Mouse (Mus musculus): ENCODE data around the gene Zfp882. TPM values are rescaled to one million over a fixed set of nuclear protein-coding genes. Genes with fewer than 3 reads are reported as not detected.
A peak's percentile ranks its signal among the peaks of the same experiment; 100 is the strongest.
"Not testable (repeated sequence)": the region's sequence is repeated elsewhere in the genome, so short reads cannot be mapped to it uniquely, and the experiment has no call there.

The Zfp882 gene
- polyA plus RNA-seq (2014; fragmentation: Nextera tagmentation; extraction: Ambion mirVana) = 7.3 and 7.4 TPM in 2 replicates

DNA sequence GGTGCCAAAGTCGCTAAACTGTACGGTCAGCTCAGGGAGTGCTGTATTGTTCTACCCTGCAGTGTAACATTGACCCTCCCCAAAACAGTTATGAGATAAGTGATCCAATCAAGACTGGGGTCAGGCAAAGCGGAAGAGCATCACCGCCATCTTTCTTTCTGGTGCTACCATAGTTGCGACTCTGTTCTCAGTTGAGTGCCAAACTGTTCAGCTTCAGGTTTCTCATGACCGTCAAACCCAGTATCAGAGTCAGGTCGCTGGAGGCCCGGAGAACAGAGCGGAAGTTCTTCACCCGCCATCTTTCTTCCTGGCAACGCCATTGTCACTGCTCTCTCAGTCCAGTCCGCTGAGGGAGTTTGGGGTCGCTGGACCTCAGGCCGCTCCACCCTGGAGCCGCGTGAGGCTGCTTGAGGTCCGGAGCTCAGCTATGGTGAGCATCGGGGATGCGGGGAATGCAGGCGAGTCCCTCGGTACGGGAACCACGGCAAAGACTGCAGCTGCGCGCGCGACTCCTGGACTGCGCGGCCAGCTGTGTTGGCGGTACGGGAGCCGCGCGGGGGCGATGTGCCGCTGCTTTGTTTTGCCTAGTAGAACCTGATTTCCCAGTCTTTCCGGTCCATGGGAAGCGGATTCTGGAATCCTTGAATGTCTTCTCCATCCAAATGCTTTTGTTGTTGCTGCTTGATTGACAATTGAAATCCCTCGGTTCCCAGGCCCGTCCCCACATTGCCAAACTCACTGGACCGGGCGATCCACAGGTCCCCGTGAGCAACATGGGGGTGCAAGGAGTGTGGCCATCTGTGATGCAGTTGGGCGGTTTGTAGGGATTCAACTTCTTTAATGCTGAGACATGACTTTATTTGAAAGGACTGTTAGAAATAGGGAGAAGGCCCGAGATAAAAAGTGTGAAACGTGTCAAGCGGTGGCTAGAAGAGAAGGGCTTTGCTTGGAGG lies at the start of gene Zfp882, which contains the start of gene Zfp617:
Zfp882 (plus strand) TSS at position 300 of the 953 bp plus-strand sequence.
Zfp617 (plus strand) TSS at position 327 of the 953 bp plus-strand sequence.
- H3K4me3 ChIP-seq (ENCODE audit: low read depth, low read length) = peak within 1 kb of the TSS; percentile 55
- no peaks in the 10 kb centered on the region for H3K27me3 ChIP-seq (ENCODE audit: control insufficient read depth, insufficient read depth, low read length)
- 6% methylated on average over 47 of the region's 47 CpGs for WGBS
- peak within 1 kb of the TSS; percentile 94 for H3K27ac ChIP-seq (ENCODE audit: low read length)
- peak within 1 kb of the TSS; percentile 70 for H3K9ac ChIP-seq (replicated peaks; ENCODE audit: low read depth, low read length)
- no peaks in the 10 kb centered on the region for H3K4me1 ChIP-seq (ENCODE audit: control insufficient read depth, insufficient read depth, low read length)
- peaks cover 6% of the 10 kb centered on the region; the same call in 1 of the 2 replicates for H3K9me3 ChIP-seq (ENCODE audit: control insufficient read depth, low read depth, low read length)
- H3K36me3 ChIP-seq (ENCODE audit: control insufficient read depth, insufficient read depth, low read length) = no peaks in the 10 kb centered on the region
- peak; percentile 93 for ATAC-seq (ENCODE audit: insufficient number of reproducible peaks, insufficient read depth, low FRiP score, low read depth)
- H3K4me2 ChIP-seq (replicated peaks; ENCODE audit: low read depth, low read length) = peak within 1 kb of the TSS; percentile 50

GRCm38 (mm10) chr8:71861551-71861950 lies 46.9 kb upstream of the Zfp882 start:
- not testable (repeated sequence) for H3K27ac ChIP-seq (ENCODE audit: low read length); H3K4me2 ChIP-seq (replicated peaks; ENCODE audit: low read depth, low read length); ATAC-seq (ENCODE audit: insufficient number of reproducible peaks, insufficient read depth, low FRiP score, low read depth); H3K9ac ChIP-seq (replicated peaks; ENCODE audit: low read depth, low read length); H3K4me1 ChIP-seq (ENCODE audit: control insufficient read depth, insufficient read depth, low read length); H3K9me3 ChIP-seq (ENCODE audit: control insufficient read depth, low read depth, low read length); H3K4me3 ChIP-seq (ENCODE audit: low read depth, low read length); H3K27me3 ChIP-seq (ENCODE audit: control insufficient read depth, insufficient read depth, low read length); H3K36me3 ChIP-seq (ENCODE audit: control insufficient read depth, insufficient read depth, low read length)
- 90% methylated on average over 1 of the region's 1 CpGs for WGBS

- not testable (repeated sequence) for H3K27me3 ChIP-seq (ENCODE audit: control insufficient read depth, insufficient read depth, low read length); H3K27ac ChIP-seq (ENCODE audit: low read length); H3K4me1 ChIP-seq (ENCODE audit: control insufficient read depth, insufficient read depth, low read length); H3K9me3 ChIP-seq (ENCODE audit: control insufficient read depth, low read depth, low read length); ATAC-seq (ENCODE audit: insufficient number of reproducible peaks, insufficient read depth, low FRiP score, low read depth); H3K9ac ChIP-seq (replicated peaks; ENCODE audit: low read depth, low read length); H3K36me3 ChIP-seq (ENCODE audit: control insufficient read depth, insufficient read depth, low read length); H3K4me3 ChIP-seq (ENCODE audit: low read depth, low read length); H3K4me2 ChIP-seq (replicated peaks; ENCODE audit: low read depth, low read length)
Observed at GRCm38 (mm10) chr8:71862038-71862437, 46.4 kb upstream of the Zfp882 start.

DNA sequence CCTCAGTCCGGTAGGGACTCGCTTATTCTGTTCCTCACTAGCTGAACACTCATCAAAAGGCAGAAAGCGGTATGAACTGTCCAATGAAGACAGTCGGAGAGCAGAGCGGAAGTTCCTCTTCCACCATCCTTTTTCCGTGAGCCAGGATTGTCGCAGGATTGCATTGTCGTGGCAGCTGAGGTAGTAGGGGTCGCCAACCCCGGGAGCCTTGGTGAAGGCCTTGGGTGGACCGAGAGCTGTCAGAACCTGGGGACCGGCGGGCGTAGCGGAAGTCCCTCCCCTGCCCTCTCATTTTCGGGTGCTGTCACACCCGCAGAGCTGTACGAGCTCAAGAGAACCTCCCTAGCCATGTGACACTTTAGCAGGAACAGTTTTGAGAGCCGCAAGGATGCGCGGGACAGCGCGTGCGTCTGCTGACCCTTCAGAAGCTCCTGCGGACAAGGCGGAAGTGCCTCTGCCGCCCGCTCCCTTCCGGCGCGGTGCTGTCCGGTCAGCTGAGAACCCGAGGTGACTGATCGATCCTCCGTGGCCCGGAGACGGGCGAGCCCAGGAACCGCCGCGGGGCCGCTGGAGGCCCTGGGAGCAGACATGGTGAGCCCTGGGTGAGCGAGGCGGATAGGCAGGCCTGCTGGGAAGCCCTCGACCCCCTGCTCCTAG lies 26.7 kb upstream of the Zfp882 start, which contains the start of gene Zfp709:
Zfp709 (plus strand) TSS at position 402 of the 657 bp plus-strand sequence.
- Histone ChIP-seq H3K27me3 (ENCODE audit: control insufficient read depth, insufficient read depth, low read length) (no peaks in the 10 kb centered on the region), H3K4me1 (ENCODE audit: control insufficient read depth, insufficient read depth, low read length) (no peaks in the 10 kb centered on the region; the same call in 1 of the 2 replicates), H3K4me3 (ENCODE audit: low read depth, low read length) (peak within 1 kb of the TSS; percentile 68), H3K36me3 (ENCODE audit: control insufficient read depth, insufficient read depth, low read length) (no peaks in the 10 kb centered on the region), H3K4me2 (replicated peaks; ENCODE audit: low read depth, low read length) (peak within 1 kb of the TSS; percentile 82), H3K27ac (ENCODE audit: low read length) (peak within 1 kb of the TSS; percentile 77), H3K9ac (replicated peaks; ENCODE audit: low read depth, low read length) (peak within 1 kb of the TSS; percentile 91), H3K9me3 (ENCODE audit: control insufficient read depth, low read depth, low read length) (peaks cover 17% of the 10 kb centered on the region; the same call in 1 of the 2 replicates)
- peak; percentile 89 for ATAC-seq (ENCODE audit: insufficient number of reproducible peaks, insufficient read depth, low FRiP score, low read depth)
- 5% methylated on average over 45 of the region's 45 CpGs for WGBS

GRCm38 (mm10) chr8:71900666-71901065 lies 7.7 kb upstream of the Zfp882 start:
- not testable (repeated sequence) for ATAC-seq (ENCODE audit: insufficient number of reproducible peaks, insufficient read depth, low FRiP score, low read depth); H3K4me1 ChIP-seq (ENCODE audit: control insufficient read depth, insufficient read depth, low read length); H3K27ac ChIP-seq (ENCODE audit: low read length); H3K27me3 ChIP-seq (ENCODE audit: control insufficient read depth, insufficient read depth, low read length); H3K4me2 ChIP-seq (replicated peaks; ENCODE audit: low read depth, low read length); H3K36me3 ChIP-seq (ENCODE audit: control insufficient read depth, insufficient read depth, low read length); H3K9ac ChIP-seq (replicated peaks; ENCODE audit: low read depth, low read length); H3K4me3 ChIP-seq (ENCODE audit: low read depth, low read length); H3K9me3 ChIP-seq (ENCODE audit: control insufficient read depth, low read depth, low read length)
- 53% methylated on average over 11 of the region's 11 CpGs for WGBS

GRCm38 (mm10) chr8:71903084-71903483 lies 5.3 kb upstream of the Zfp882 start:
- not testable (repeated sequence) for H3K9me3 ChIP-seq (ENCODE audit: control insufficient read depth, low read depth, low read length); H3K36me3 ChIP-seq (ENCODE audit: control insufficient read depth, insufficient read depth, low read length); H3K4me1 ChIP-seq (ENCODE audit: control insufficient read depth, insufficient read depth, low read length); H3K4me2 ChIP-seq (replicated peaks; ENCODE audit: low read depth, low read length); ATAC-seq (ENCODE audit: insufficient number of reproducible peaks, insufficient read depth, low FRiP score, low read depth); H3K27me3 ChIP-seq (ENCODE audit: control insufficient read depth, insufficient read depth, low read length); H3K4me3 ChIP-seq (ENCODE audit: low read depth, low read length); H3K9ac ChIP-seq (replicated peaks; ENCODE audit: low read depth, low read length); H3K27ac ChIP-seq (ENCODE audit: low read length)
- 70% methylated on average over 1 of the region's 1 CpGs for WGBS

GRCm38 (mm10) chr8:71906809-71907208 lies 1.6 kb upstream of the Zfp882 start:
- WGBS = 88% methylated on average over 1 of the region's 1 CpGs
- no peak for ATAC-seq (ENCODE audit: insufficient number of reproducible peaks, insufficient read depth, low FRiP score, low read depth)
- H3K27me3 ChIP-seq (ENCODE audit: control insufficient read depth, insufficient read depth, low read length) = no peaks in the 10 kb centered on the region

GRCm38 (mm10) chr8:71907798-71908257 lies 580 bp upstream of the Zfp882 start:
- no peaks in the 10 kb centered on the region for H3K27me3 ChIP-seq (ENCODE audit: control insufficient read depth, insufficient read depth, low read length)
- peak overlapping the region; percentile 55 for H3K4me3 ChIP-seq (ENCODE audit: low read depth, low read length)
- H3K9me3 ChIP-seq (ENCODE audit: control insufficient read depth, low read depth, low read length) = peaks cover 6% of the 10 kb centered on the region; the same call in 1 of the 2 replicates
- no peaks in the 10 kb centered on the region for H3K36me3 ChIP-seq (ENCODE audit: control insufficient read depth, insufficient read depth, low read length)
- H3K27ac ChIP-seq (ENCODE audit: low read length) = peak overlapping the region; percentile 94; the same call in 1 of the 2 replicates
- no peak for ATAC-seq (ENCODE audit: insufficient number of reproducible peaks, insufficient read depth, low FRiP score, low read depth)
- H3K4me2 ChIP-seq (replicated peaks; ENCODE audit: low read depth, low read length) = peak overlapping the region; percentile 50
- WGBS = 94% methylated on average over 5 of the region's 5 CpGs
- H3K9ac ChIP-seq (replicated peaks; ENCODE audit: low read depth, low read length) = peak overlapping the region; percentile 70; the same call in 1 of the 2 replicates
- H3K4me1 ChIP-seq (ENCODE audit: control insufficient read depth, insufficient read depth, low read length) = no peaks in the 10 kb centered on the region

More at GRCm38 (mm10) chr8:71906809-71907208, 1.6 kb upstream of the Zfp882 start:
- Histone ChIP-seq H3K4me1 (ENCODE audit: control insufficient read depth, insufficient read depth, low read length) (no peaks in the 10 kb centered on the region), H3K4me2 (replicated peaks; ENCODE audit: low read depth, low read length) (no peak overlapping the region), H3K4me3 (ENCODE audit: low read depth, low read length) (no peak overlapping the region), H3K9ac (replicated peaks; ENCODE audit: low read depth, low read length) (no peak overlapping the region), H3K9me3 (ENCODE audit: control insufficient read depth, low read depth, low read length) (peaks cover 6% of the 10 kb centered on the region; the same call in 1 of the 2 replicates), H3K36me3 (ENCODE audit: control insufficient read depth, insufficient read depth, low read length) (no peaks in the 10 kb centered on the region), H3K27ac (ENCODE audit: low read length) (no peak overlapping the region)
